Mouse (Mus musculus) heart, postnatal 25 days (tissue): ENCODE results near the gene Clcf1. TPM values are rescaled to one million over a fixed set of nuclear protein-coding genes. Genes with fewer than 3 reads are reported as not detected.

Source experiments
- DNase-seq: peaks from one replicate; pipeline ENCODE4 v3.0.0; 2022; ENCODE audit warnings: low spot score
- intact Hi-C: fragments of 180-260 bp; cut with DNase I; formaldehyde crosslinking; loops from one replicate; pipeline ENCODE4 v1.15.1; 2025
- total RNA-seq, 2 experiments: library from RNA; stranded (reverse); gene quantifications; 2 replicates each; pipeline ENCODE4 v1.2.3; 2021

The Clcf1 gene
- total RNA-seq, 2 experiments from 2014 or later = 0.94 to 2.0 TPM

DNA sequence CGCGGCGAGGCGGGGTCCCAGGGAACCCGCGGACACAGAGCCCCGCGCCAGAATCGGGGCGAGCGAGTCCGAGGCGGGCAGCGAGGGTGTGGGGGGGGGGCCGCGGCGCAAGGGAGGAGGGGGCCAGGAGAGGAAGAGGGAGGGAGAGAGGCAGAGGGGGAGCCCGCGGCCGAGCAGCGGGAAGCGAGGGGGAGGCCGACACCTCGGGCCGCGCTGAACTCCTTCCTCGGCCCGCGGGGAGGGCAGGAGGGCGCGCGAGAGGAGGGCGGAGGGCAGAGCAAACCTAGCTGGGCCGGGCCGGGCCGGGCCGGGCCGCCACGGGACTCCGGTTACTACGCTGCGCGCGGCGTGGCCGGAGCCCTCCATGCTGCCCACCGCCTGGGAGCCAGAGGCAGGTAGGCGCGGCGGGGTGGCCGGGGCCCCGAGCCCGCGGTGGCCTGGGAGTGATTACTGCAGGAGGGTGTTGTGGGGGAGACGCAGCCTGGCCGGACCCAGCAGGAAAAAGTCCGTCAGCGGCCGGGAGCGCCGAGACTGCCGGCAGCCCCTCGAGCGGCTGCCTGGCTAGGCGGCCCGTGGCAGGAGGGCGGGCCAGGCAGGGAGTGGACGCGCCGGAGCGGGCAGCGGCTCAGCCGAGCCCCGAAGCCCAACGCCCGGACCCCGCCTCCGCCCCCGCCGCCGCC, 873 bp downstream of the Clcf1 start:
- DNase-seq = no peak
- intact Hi-C loops = no loop called here

DNA sequence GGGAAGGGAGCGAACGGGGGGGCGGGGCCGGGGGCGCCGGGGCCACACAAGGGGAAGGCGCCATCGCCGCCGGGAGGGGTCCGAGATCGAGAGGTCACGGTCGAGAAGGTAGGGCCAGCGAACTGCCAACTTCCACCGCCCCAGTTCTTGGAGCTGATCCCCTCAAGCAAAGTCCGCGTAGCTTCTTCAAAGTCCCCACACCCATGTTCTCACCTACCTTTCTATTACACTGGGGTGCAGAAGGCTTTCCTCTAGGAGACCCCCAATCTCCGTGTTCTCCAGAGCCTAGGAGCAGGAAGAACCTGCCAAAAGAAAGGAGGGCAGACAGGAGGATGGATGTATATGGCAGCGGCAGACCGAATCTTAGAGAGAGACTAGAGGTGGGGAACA, 1.4 kb downstream of the Clcf1 start:
- no peak for DNase-seq
- intact Hi-C loops = no loop called here

DNA sequence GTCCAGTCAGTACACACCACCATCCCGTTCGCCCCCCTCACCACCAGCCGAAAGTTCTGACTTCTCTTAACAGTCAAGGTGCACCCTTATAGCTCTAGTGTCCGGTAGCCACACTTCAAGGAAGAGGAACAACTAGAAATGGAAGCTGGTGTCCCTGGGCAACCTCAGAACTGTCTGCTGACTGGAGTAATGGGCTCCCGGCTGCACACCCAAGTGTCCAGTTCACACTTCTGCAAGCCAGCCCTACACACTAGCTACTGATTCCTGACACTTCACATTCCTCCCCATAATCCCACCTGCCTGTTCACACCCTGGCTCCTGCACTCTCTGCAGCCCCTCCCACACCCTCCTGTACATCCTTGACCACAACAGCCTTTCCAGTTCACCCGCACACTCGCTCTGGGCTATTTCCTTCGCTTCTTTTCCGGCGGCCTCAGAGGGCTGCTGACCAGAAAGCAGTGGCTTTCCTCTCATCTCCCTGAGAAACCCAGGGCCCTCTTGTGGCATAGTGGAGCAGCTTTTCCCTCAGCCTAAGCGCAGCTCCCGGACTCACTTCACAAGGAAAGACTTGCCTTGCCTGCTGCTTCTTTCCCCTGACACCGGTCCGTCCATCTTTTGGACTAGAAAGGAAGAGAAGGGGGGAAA, 2.1 kb downstream of the Clcf1 start:
- intact Hi-C loops = no loop called here

DNA sequence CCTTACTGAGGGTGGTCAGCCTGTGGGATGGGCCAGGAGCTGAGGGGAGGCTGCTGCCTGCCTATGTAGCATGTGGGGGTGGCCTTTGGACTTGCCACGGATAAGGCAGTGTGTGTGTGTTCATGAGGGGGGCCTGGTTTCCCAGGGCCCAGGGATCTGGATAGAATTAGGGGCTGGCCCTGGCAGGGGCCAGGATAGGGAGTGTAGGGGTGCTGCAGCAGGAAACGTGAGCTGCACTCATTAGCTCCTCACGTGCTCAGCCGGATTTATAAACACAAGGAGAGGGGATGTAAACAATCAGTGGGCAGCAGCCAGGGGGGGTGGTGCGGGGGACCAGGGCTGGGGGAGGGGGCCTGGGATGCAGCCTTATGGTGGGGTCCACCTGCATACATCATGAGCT, 3.1 kb downstream of the Clcf1 start:
- intact Hi-C loops = no loop called here
- DNase-seq = no peak

More for the DNA sequence above, 2.1 kb downstream of the Clcf1 start:
- no peak for DNase-seq

DNA sequence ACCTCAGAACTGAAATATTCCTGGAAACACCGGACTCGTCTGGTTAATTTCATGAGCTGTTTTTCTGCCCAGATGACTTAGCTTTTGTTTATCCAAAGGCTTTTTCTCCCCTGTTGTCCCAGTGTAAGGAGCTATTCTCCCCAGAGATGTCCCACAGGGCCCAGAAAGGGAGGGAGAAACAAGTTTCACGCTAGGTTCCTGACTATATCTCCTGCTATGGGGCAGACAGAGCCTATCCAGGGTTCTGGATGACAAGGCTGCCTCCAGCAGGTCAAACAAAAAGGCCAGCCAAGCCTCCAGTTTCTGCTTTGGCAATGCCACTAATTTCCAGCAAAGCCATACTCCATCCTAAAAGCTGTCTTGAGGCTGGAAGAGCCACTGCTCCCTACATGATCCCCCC, 3.8 kb downstream of the Clcf1 start:
- intact Hi-C loops = no loop called here
- DNase-seq = no peak

DNA sequence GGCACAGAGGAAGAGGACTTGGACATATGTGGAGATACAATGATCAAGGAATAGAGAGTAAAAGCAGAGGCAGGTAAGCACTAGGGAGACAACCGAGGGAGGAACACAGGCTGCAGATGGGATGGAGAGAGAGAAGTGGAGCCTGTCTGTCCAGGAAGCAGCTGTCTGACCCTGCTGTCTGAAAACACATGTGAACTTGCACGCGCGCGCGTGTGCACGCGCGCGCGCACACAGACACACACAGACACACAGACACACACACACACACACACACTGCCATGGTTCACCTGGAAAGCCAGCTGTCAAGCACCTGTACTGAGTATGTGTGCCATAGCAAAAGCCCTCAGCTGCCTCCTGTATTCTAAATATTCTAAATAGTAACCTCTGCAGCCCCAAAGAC, 4.3 kb downstream of the Clcf1 start:
- DNase-seq = no peak
- intact Hi-C loops = no loop called here

DNA sequence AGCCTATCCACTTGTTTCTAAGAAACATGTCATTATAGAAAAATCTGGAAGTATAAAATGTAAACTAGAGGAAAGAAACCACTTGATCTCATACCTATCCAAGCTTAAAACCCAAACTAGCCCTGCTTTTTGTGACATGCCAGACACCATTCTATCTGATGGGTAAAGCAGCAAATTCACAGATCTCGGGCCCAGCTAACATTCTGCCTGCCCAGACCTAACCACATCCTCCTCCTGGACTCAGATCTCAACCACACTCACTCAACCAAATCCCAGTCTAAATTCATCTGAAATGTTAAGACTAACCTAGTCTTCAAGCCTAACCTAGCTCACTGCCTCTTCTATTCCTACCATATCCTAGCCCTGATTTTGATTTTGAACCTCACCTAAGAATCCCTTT, 4.7 kb downstream of the Clcf1 start:
- DNase-seq = no peak
- intact Hi-C loops = no loop called here

DNA sequence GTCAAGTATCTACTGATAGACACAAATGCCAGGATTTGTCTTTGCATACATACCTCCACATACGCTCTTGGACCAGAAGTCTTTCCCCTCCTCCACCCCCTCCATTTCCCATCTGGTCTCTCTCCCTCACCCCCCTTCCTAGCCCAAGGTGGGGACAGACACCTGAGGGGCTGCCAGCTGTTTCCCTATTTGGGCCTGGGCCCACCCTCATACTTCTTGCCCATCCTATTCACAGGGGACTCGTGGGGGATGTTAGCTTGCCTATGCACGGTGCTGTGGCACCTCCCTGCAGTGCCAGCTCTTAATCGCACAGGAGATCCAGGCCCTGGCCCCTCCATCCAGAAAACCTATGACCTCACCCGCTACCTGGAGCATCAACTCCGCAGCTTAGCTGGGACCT, 5.9 kb downstream of the Clcf1 start:
- DNase-seq = no peak
- intact Hi-C loops = no loop called here

DNA sequence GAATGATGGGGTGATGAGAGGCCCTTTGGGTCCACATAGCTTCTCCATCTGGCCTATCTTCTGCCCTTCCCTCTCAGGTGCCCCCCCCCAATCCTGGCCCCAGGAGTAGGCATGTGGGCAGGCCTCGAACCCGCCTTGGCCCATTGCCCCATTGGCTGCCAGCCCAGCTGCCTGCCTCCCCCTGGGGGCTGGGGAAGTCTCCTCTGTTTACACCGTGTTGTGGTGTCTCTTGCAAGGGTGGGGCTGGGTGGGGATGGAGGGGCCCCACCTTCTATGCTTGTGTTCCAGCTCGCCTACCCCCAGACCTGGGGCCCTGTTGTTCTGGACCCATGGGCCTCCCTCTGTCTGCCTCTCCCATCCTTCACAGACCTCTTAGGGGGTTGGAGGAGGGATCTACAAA, 6.4 kb downstream of the Clcf1 start:
- no peak for DNase-seq
- intact Hi-C loops = no loop called here

DNA sequence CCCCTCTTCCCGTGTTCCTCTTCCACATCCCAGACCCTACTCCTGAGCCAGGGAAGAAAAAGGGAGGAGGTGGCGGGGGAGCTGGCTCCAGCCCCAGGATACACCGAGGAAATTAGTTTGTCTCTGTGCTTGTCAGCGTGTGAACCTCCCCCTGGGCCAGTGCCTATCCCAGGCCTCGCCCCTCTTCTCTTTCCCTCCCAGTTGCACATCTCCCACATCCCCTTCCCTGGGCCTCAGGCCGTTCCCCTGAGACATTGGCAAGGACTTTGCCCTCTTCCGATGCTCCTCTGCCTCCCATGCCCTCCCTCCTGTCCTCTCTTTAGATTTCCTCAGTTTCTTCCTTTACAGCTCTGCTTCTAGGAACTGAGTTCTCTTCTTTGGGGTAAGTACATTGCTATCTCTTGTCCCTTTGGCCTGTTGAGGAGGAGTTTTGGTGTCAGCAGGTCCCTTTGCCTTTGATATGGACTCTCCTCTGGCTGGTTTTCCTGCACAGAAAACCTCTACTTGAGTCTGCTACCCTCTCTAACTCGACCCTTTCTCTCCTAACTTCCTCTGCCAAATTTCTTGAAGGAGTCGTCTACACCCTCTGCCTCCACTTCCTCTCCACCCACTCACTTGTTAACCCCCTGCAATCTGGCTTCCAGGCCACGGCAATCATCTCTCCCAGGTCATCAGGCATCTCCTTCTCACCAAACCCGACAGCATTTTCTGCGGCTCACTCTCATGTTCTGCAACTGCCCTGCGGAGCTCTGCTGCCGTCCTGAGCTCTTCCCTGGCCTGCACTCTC, 7.1 kb downstream of the Clcf1 start:
- intact Hi-C loops = no loop called here
- no peak for DNase-seq

DNA sequence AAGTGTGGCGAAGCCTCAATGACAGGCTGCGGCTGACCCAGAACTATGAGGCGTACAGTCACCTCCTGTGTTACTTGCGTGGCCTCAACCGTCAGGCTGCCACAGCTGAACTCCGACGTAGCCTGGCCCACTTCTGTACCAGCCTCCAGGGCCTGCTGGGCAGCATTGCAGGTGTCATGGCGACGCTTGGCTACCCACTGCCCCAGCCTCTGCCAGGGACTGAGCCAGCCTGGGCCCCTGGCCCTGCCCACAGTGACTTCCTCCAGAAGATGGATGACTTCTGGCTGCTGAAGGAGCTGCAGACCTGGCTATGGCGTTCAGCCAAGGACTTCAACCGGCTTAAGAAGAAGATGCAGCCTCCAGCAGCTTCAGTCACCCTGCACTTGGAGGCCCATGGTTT, 8.1 kb downstream of the Clcf1 start:
- intact Hi-C loops = no loop called here
- no peak for DNase-seq

DNA sequence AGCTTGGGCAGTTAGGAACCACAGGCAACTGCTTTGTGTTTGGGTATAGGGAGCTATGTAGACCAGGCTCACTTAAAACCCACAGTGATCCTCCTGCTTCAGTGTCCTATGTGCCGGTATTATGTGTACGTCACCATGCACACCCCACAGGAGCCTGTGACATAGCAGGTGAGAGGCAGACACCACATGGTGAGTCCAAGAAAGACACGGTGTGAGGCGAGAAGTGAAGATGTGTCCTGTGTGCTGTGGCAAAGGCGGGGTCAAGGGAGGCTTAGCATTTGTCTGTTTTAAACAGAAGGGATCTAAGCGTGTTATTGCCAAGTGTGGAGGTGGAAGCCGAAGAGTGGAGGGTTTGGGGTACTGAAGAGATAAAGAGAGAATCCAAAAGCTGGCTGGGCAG, 12.7 kb downstream of the Clcf1 start:
- no peak for DNase-seq
- intact Hi-C loops = loop anchor here (5.0 kb wide), 2 partner anchors 104 to 209 kb away; no protein-coding TSS in a partner anchor

DNA sequence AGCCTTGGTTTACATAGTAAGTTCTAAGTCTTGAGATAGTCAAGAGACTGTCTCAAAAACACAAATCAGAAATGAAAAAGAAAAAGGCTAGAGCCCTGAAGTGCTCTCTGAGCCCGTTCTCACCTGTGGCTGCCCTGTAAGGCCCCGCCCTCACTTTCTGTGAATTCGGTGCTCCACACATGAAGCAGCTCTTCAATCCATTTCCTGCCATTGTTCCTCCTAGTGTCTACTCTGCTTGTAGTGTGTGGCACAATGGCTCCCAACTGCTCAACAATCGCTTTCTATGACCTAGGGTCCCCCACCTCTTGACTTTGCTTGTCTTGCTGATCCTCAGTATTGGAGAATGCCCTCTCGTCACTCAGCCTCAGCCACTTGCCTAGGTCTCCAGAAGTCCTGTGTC, 13.4 kb downstream of the Clcf1 start:
- no peak for DNase-seq
- intact Hi-C loops = loop anchor here (5.0 kb wide), 2 partner anchors 105 to 210 kb away; no protein-coding TSS in a partner anchor

DNA sequence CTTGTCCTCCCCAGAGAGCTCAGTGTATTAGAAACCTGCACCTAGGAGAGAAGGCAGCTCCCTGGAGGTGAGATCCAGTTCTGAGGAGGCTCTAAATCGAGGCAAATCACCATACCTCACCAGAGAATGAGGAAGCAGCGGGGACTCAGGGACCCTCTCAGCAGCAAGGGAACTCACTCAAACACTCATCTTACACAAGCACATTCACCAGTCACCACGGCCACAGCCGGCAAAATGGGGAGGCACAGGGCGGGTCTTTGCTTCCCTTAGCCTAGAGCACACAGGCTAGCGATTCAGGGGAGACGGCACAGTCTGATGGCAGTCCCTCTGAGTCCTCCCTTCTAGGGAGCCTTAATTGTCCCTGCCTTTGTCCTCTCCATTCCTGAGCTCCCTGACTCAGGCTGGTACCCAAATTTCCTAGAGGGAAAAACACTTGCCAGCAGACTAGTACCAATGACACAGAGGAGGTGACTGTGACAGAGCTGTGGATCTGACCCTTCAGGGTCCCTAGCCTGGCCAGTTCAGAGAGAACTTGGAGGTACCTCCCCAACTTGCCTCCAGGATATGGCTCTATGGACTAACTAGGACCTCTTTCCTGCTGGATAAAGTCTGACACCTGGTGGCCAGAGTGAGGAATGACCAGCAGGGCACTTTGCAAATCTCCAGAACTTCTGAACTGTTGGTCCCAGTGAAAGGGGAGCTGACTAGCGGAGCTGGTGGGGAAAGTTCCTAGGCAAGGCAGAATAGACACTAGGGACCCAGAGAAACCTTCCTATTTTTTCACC, 14.0 kb downstream of the Clcf1 start:
- intact Hi-C loops = loop anchor here (1.0 to 5.0 kb wide), 4 partner anchors 21 to 211 kb away; partner anchors contain the start of gene Pitpnm1
- DNase-seq = peak; percentile 63

DNA sequence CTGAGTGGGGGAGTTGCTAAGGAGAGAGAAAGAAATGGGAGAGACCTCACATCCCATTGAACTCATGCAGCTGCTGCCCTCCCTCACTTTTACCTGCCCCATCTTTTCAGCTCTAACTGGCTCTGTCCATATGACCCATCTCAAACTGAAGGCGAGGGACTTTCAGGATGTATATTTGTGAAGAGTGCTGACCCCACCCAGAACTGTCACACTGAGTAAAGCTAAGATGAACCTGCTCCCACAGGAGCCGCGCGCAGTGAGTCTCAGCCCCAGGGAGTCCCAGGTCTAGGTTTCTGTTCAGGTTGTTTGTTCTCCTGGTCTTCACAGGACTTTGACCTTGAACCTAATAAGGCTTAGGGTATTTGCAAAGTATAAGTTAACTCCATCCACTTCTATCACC, 14.9 kb downstream of the Clcf1 start:
- intact Hi-C loops = loop anchor here (1.0 to 5.0 kb wide), 4 partner anchors 22 to 212 kb away; partner anchors contain the start of gene Pitpnm1

DNA sequence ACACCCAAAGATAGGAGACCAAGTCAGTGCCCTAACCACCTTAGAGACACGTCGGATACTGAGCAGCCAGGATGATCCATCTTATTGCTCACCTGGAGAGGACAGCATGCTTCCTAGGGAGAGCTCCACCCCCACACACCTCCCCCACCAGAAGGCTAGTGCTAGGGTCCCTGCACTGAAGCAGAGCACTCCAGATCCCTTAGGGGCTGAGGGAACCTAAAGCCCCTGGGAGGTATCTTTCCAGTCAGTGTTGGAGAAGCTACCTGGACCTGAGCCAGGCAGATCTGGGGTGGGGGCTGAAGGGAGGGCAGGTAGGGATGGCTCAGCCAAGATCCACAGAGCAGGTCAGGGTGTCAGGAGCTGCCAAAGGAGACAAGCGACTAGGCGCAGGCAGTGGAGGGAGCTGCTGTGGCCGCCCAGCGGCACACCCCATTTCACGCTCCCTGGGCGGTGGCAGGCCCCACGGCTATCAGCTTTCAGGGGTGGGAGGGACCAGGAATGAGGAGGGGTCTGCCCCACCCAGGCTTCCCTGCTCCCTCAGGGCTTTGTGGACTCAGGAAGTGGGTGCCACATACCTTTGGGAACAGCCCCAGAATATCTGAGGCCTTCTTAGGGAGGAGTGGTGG, 15.5 kb downstream of the Clcf1 start:
- intact Hi-C loops = loop anchor here (2.0 to 5.0 kb wide), 3 partner anchors 107 to 212 kb away; partner anchors contain the start of gene Pitpnm1
- no peak for DNase-seq

More for the DNA sequence above, 14.9 kb downstream of the Clcf1 start:
- no peak for DNase-seq

DNA sequence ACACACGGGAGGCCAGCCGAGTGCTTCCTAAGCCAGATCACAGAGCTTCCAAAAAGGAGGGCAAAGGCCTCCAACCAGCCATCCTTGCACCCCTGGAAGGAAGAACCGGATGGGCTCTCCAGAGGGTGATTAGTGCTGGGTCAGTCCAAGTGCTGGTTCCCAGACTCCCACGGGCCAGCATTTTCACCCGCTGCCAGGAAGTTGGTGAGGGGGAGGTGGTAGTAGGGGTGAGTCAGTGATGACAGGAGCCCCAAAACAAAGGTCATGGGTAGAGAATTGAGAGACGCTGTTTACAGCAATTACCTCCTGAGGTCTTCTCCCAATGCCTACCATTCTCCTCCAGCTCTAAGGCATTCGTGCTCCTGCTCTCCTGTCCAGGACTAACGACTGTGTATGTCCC, 16.4 kb downstream of the Clcf1 start:
- intact Hi-C loops = no loop called here
- DNase-seq = no peak

DNA sequence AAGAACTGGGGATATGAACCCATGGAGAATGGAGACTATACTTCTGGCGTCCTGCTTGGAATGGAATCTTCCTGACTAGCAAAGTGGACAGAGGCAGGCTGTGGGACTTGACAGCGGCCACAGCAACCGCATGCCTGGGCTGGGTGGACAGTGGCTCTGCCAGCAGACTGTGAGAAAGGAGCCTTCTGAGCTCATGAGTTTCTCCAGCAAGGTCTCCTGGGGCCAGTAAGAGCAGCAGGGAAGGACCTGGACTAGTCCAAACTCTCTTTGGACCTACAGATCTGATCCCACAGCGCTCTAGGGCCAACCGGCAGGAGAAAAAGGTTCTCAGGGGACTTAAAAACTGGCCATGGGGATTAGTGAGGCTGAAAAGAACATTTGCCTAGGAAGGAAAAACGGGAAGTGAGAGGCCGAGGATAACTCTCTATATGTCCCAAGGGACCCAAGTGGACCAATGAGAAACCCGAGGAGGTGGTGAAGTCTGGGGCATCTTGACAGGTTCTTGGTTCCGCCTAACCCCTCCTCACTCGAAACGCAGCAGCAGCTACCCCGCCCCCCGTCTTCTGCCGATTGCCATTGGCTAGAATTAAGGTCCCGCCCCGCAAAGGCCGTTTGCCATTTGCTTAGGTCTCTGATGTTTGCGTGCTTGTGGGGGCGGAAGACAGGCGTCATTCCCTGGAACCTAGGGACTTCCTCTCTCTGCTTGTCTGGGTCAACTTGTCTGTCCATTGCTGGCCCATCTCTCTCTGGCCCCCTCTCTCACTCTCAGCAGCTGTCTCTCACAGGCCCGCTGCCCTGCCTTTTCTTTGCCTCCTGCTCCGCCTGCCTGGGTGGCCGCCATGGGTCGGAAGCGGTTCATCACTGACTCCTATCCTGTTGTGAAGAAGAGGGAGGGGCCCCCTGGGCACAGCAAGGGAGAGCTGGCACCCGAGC, 17.5 kb downstream of the Clcf1 start, which contains the start of gene Pold4:
TSS of gene Pold4 (plus strand) at position 647 of the 933 bp plus-strand sequence.
- intact Hi-C loops = no loop called here
- DNase-seq = peak; percentile 98
